Mouse (Mus musculus) neural tube, embryonic 12.5 days (tissue): ENCODE results near the gene Kdm6b. TPM values are rescaled to one million over a fixed set of nuclear protein-coding genes. Genes with fewer than 3 reads are reported as not detected.

Source experiments
- ATAC-seq: fragments of 200-750 bp; cut with Nextera tagmentation; 2 replicates; pipeline ENCODE4 v1.8.0; 2017; ENCODE audit warnings: low read depth, mild to moderate bottlenecking, moderate TSS enrichment, moderate library complexity; ENCODE audit not compliant: low FRiP score
- H3K27ac ChIP-seq: fragments of 300-500 bp; sonication (generic); 2 replicates; pipeline ENCODE4 v1.5.1; 2016
- H3K27me3 ChIP-seq: fragments of 300-500 bp; sonication (generic); replicated peaks from 2 replicates; pipeline ENCODE4 v1.6.1; 2016; ENCODE audit warnings: mild to moderate bottlenecking
- H3K36me3 ChIP-seq: fragments of 300-500 bp; sonication (generic); 2 replicates; pipeline ENCODE4 v1.6.1; 2016; ENCODE audit warnings: mild to moderate bottlenecking
- H3K4me1 ChIP-seq: fragments of 300-500 bp; sonication (generic); 2 replicates; pipeline ENCODE4 v1.6.1; 2016
- H3K4me2 ChIP-seq: fragments of 300-500 bp; sonication (generic); replicated peaks from 2 replicates; pipeline ENCODE4 v1.6.1; 2016; ENCODE audit warnings: mild to moderate bottlenecking
- H3K4me3 ChIP-seq: fragments of 300-500 bp; sonication (generic); 2 replicates; pipeline ENCODE4 v1.5.1; 2016
- H3K9ac ChIP-seq: fragments of 300-500 bp; sonication (generic); 2 replicates; pipeline ENCODE4 v1.6.1; 2016; ENCODE audit warnings: mild to moderate bottlenecking
- H3K9me3 ChIP-seq: fragments of 300-500 bp; sonication (generic); 2 replicates; pipeline ENCODE4 v1.6.1; 2016; ENCODE audit warnings: mild to moderate bottlenecking
- WGBS: fragments of 180-500 bp; shearing (Covaris S2); methylation state at CpG from one replicate; pipeline ENCODE4 v1.1.7; 2016; 5-methylcytosine and 5-hydroxymethylcytosine counted together
- polyA plus RNA-seq: library from polyadenylated mRNA; unstranded; fragments of >200 nt; fragmentation: Nextera tagmentation; extraction: Ambion mirVana; gene quantifications from 2 replicates; pipeline ENCODE4 v1.2.1, GENCODE M21; 2016

The Kdm6b gene
- polyA plus RNA-seq, 1 experiment from 2014 or later, result 48.6 TPM

- Histone ChIP-seq H3K27ac (peak overlapping the region; percentile 55; the same call in 1 of the 2 replicates), H3K4me3 (no peak overlapping the region)
Observed at GRCm38 (mm10) chr11:69372780-69373170, 40.7 kb downstream of the Kdm6b start.

GRCm38 (mm10) chr11:69372056-69372779, 41.3 kb downstream of the Kdm6b start:
- no peak overlapping the region; the same call in 1 of the 2 replicates for H3K4me3 ChIP-seq
- 31% methylated on average over 12 of the region's 12 CpGs for WGBS
- no peaks in the 10 kb centered on the region for H3K9me3 ChIP-seq
- 0 out of 2 replicates have a peak overlapping the region, but pooled peaks have one; percentile 0 for H3K9ac ChIP-seq
- H3K27ac ChIP-seq, result peak overlapping the region; percentile 55
- H3K4me2 ChIP-seq, result peak overlapping the region; percentile 48
- no peaks in the 10 kb centered on the region for H3K27me3 ChIP-seq
- H3K4me1 ChIP-seq, result peaks cover 34% of the 10 kb centered on the region
- ATAC-seq, result no peak
- peaks cover 13% of the 10 kb centered on the region for H3K36me3 ChIP-seq

More at GRCm38 (mm10) chr11:69372780-69373170, 40.7 kb downstream of the Kdm6b start:
- Histone ChIP-seq H3K27me3 (no peaks in the 10 kb centered on the region), H3K9ac (no peak overlapping the region), H3K36me3 (peaks cover 15% of the 10 kb centered on the region), H3K4me1 (peaks cover 30% of the 10 kb centered on the region), H3K9me3 (no peaks in the 10 kb centered on the region), H3K4me2 (peak overlapping the region; percentile 48; the same call in 1 of the 2 replicates)
- WGBS, result 67% methylated on average over 3 of the region's 3 CpGs
- ATAC-seq, result no peak

GRCm38 (mm10) chr11:69371601-69372000, 41.9 kb downstream of the Kdm6b start:
- Histone ChIP-seq H3K27me3 (no peaks in the 10 kb centered on the region), H3K9me3 (no peaks in the 10 kb centered on the region), H3K4me3 (no peak overlapping the region; the same call in 1 of the 2 replicates), H3K4me1 (peaks cover 34% of the 10 kb centered on the region), H3K4me2 (peak overlapping the region; percentile 48), H3K36me3 (peaks cover 13% of the 10 kb centered on the region), H3K27ac (peak overlapping the region; percentile 55), H3K9ac (0 out of 2 replicates have a peak overlapping the region, but pooled peaks have one; percentile 0)
- no peak for ATAC-seq
- WGBS, result 15% methylated on average over 12 of the region's 12 CpGs

- 10% methylated on average over 9 of the region's 9 CpGs for WGBS
- no peak overlapping the region for H3K4me3 ChIP-seq
- H3K4me2 ChIP-seq, result peak overlapping the region; percentile 48
- H3K9ac ChIP-seq, result no peak overlapping the region
- H3K4me1 ChIP-seq, result peaks cover 39% of the 10 kb centered on the region
- no peak for ATAC-seq
- H3K36me3 ChIP-seq, result peaks cover 13% of the 10 kb centered on the region
- peak overlapping the region; percentile 59; the same call in 1 of the 2 replicates for H3K27ac ChIP-seq
- H3K27me3 ChIP-seq, result no peaks in the 10 kb centered on the region
- H3K9me3 ChIP-seq, result no peaks in the 10 kb centered on the region
Observed at GRCm38 (mm10) chr11:69370817-69371215, 42.7 kb downstream of the Kdm6b start.

GRCm38 (mm10) chr11:69369990-69370816, 43.3 kb downstream of the Kdm6b start:
- H3K4me2 ChIP-seq, result peak overlapping the region; percentile 90
- H3K27me3 ChIP-seq, result no peaks in the 10 kb centered on the region
- H3K36me3 ChIP-seq, result peaks cover 13% of the 10 kb centered on the region; the same call in 1 of the 2 replicates
- H3K9me3 ChIP-seq, result no peaks in the 10 kb centered on the region
- peaks cover 45% of the 10 kb centered on the region for H3K4me1 ChIP-seq
- no peak for ATAC-seq
- 23% methylated on average over 2 of the region's 2 CpGs for WGBS
- H3K9ac ChIP-seq, result peak overlapping the region; percentile 99; the same call in 1 of the 2 replicates
- peak overlapping the region; percentile 99; the same call in 1 of the 2 replicates for H3K4me3 ChIP-seq
- H3K27ac ChIP-seq, result peak overlapping the region; percentile 59; the same call in 1 of the 2 replicates

- Histone ChIP-seq H3K27ac (peak within 1 kb of the TSS; percentile 99), H3K9ac (peak within 1 kb of the TSS; percentile 99), H3K27me3 (no peaks in the 10 kb centered on the region), H3K36me3 (peaks cover 13% of the 10 kb centered on the region; the same call in 1 of the 2 replicates), H3K4me2 (peak within 1 kb of the TSS; percentile 90), H3K9me3 (no peaks in the 10 kb centered on the region), H3K4me1 (peaks cover 53% of the 10 kb centered on the region), H3K4me3 (peak within 1 kb of the TSS; percentile 99)
- ATAC-seq, result no peak
- 2% methylated on average over 25 of the region's 34 CpGs for WGBS
Observed at GRCm38 (mm10) chr11:69369215-69369989, 44.1 kb downstream of the Kdm6b start, which contains the start of gene Chd3. Gene Chd3 (minus strand): TSS chr11:69369406.

- Histone ChIP-seq H3K27me3 (no peaks in the 10 kb centered on the region), H3K27ac (peak overlapping the region; percentile 99), H3K4me1 (peaks cover 57% of the 10 kb centered on the region), H3K9ac (peak overlapping the region; percentile 99), H3K9me3 (no peaks in the 10 kb centered on the region), H3K4me2 (peak overlapping the region; percentile 90), H3K4me3 (peak overlapping the region; percentile 99), H3K36me3 (peaks cover 10% of the 10 kb centered on the region)
- ATAC-seq, result no peak
- under 1% methylated on average over 81 of the region's 106 CpGs for WGBS
Observed at GRCm38 (mm10) chr11:69368356-69369214, 44.9 kb downstream of the Kdm6b start.

GRCm38 (mm10) chr11:69367616-69368355, 45.7 kb downstream of the Kdm6b start:
- Histone ChIP-seq H3K36me3 (peaks cover 13% of the 10 kb centered on the region), H3K4me1 (peaks cover 57% of the 10 kb centered on the region), H3K4me2 (peak overlapping the region; percentile 90), H3K9me3 (no peaks in the 10 kb centered on the region), H3K4me3 (peak overlapping the region; percentile 99), H3K27ac (peak overlapping the region; percentile 99), H3K27me3 (no peaks in the 10 kb centered on the region), H3K9ac (peak overlapping the region; percentile 99)
- no peak for ATAC-seq
- WGBS, result under 1% methylated on average over 22 of the region's 22 CpGs

- H3K9ac ChIP-seq, result peak overlapping the region; percentile 99
- H3K4me1 ChIP-seq, result peaks cover 55% of the 10 kb centered on the region
- H3K9me3 ChIP-seq, result no peaks in the 10 kb centered on the region
- ATAC-seq, result no peak
- peak overlapping the region; percentile 90 for H3K4me2 ChIP-seq
- H3K27ac ChIP-seq, result peak overlapping the region; percentile 99
- WGBS, result under 1% methylated on average over 22 of the region's 22 CpGs
- peaks cover 19% of the 10 kb centered on the region for H3K36me3 ChIP-seq
- peak overlapping the region; percentile 99 for H3K4me3 ChIP-seq
- no peaks in the 10 kb centered on the region for H3K27me3 ChIP-seq
Observed at GRCm38 (mm10) chr11:69366855-69367615, 46.4 kb downstream of the Kdm6b start.
